Mouse (Mus musculus) intestine, embryonic 16.5 days (tissue): Measurements from ENCODE around the gene Chuk. TPM values are rescaled to one million over a fixed set of nuclear protein-coding genes. Genes with fewer than 3 reads are reported as not detected.
A peak's percentile ranks its signal among the peaks of the same experiment; 100 is the strongest.

Source experiments
- ATAC-seq: fragments of 200-750 bp; cut with Nextera tagmentation; 2 replicates; pipeline ENCODE4 v1.8.0; 2017; ENCODE audit warnings: moderate TSS enrichment, moderate library complexity
- H3K27ac ChIP-seq: fragments of 300-500 bp; sonication (generic); 2 replicates; pipeline ENCODE4 v1.5.1; 2014; ENCODE audit warnings: mild to moderate bottlenecking, low read length
- H3K27me3 ChIP-seq: fragments of 300-500 bp; sonication (generic); replicated peaks from 2 replicates; pipeline ENCODE4 v1.6.1; 2014; ENCODE audit warnings: low read length, control low read depth, mixed read lengths; ENCODE audit not compliant: control insufficient read depth, insufficient read depth
- H3K36me3 ChIP-seq: fragments of 300-500 bp; sonication (generic); 2 replicates; pipeline ENCODE4 v1.6.1; 2014; ENCODE audit warnings: low read length, control low read depth; ENCODE audit not compliant: control insufficient read depth, insufficient read depth
- H3K4me1 ChIP-seq: fragments of 300-500 bp; sonication (generic); 2 replicates; pipeline ENCODE4 v1.6.1; 2014; ENCODE audit warnings: low read length, control low read depth, mixed read lengths; ENCODE audit not compliant: control insufficient read depth, insufficient read depth
- H3K4me2 ChIP-seq: fragments of 300-500 bp; sonication (generic); 2 replicates; pipeline ENCODE4 v1.6.1; 2014; ENCODE audit warnings: low read depth, low read length, control low read depth
- H3K4me3 ChIP-seq: fragments of 300-500 bp; sonication (generic); 2 replicates; pipeline ENCODE4 v1.5.1; 2014; ENCODE audit warnings: mild to moderate bottlenecking, low read length
- H3K9ac ChIP-seq: fragments of 300-500 bp; sonication (generic); 2 replicates; pipeline ENCODE4 v1.6.1; 2014; ENCODE audit warnings: low read depth, low read length
- H3K9me3 ChIP-seq: fragments of 300-500 bp; sonication (generic); 2 replicates; pipeline ENCODE4 v1.6.1; 2016; ENCODE audit warnings: low read length, control low read depth; ENCODE audit not compliant: control insufficient read depth
- WGBS: fragments of 180-500 bp; shearing (Covaris S2); extraction: QIAGEN DNeasy Blood & Tissue Kit; methylation state at CpG from one replicate; pipeline ENCODE4 v1.1.7; 2014; 5-methylcytosine and 5-hydroxymethylcytosine counted together
- polyA plus RNA-seq: library from polyadenylated mRNA; unstranded; fragments of >200 nt; fragmentation: Nextera tagmentation; extraction: Ambion mirVana; gene quantifications from 2 replicates; pipeline ENCODE4 v1.2.1, GENCODE M21; 2015

Gene Chuk
- polyA plus RNA-seq, 1 experiment from 2014 or later: 40.0 TPM

- Histone ChIP-seq H3K4me3 (no peak overlapping the region), H3K27ac (no peak overlapping the region), H3K4me1 (no peaks in the 10 kb centered on the region), H3K9ac (no peak overlapping the region), H3K36me3 (peaks cover 5% of the 10 kb centered on the region; the same call in 1 of the 2 replicates), H3K27me3 (no peaks in the 10 kb centered on the region), H3K4me2 (no peak overlapping the region), H3K9me3 (no peaks in the 10 kb centered on the region)
- WGBS: 91% methylated on average over 4 of the region's 4 CpGs
- no peak for ATAC-seq
Measured at GRCm38 (mm10) chr19:44077024-44077423, 30.3 kb downstream of the Chuk start.

GRCm38 (mm10) chr19:44076457-44076856 is 30.8 kb downstream of the Chuk start:
- Histone ChIP-seq H3K27me3 (no peaks in the 10 kb centered on the region), H3K36me3 (peaks cover 5% of the 10 kb centered on the region; the same call in 1 of the 2 replicates), H3K4me2 (no peak overlapping the region), H3K4me3 (no peak overlapping the region), H3K9ac (no peak overlapping the region), H3K27ac (no peak overlapping the region), H3K4me1 (no peaks in the 10 kb centered on the region), H3K9me3 (no peaks in the 10 kb centered on the region)
- no peak for ATAC-seq
- 80% methylated on average over 9 of the region's 9 CpGs for WGBS

GRCm38 (mm10) chr19:44074986-44075385 is 32.3 kb downstream of the Chuk start:
- no peak overlapping the region for H3K9ac ChIP-seq
- 84% methylated on average over 11 of the region's 11 CpGs for WGBS
- H3K27ac ChIP-seq: no peak overlapping the region
- peaks cover 2% of the 10 kb centered on the region; the same call in 1 of the 2 replicates for H3K4me1 ChIP-seq
- no peak overlapping the region for H3K4me2 ChIP-seq
- no peak overlapping the region for H3K4me3 ChIP-seq
- no peaks in the 10 kb centered on the region for H3K9me3 ChIP-seq
- no peaks in the 10 kb centered on the region for H3K27me3 ChIP-seq
- no peak for ATAC-seq
- H3K36me3 ChIP-seq: peaks cover 5% of the 10 kb centered on the region; the same call in 1 of the 2 replicates

GRCm38 (mm10) chr19:44071166-44071565 is 36.1 kb downstream of the Chuk start:
- Histone ChIP-seq H3K9ac (no peak overlapping the region), H3K9me3 (no peaks in the 10 kb centered on the region), H3K4me2 (no peak overlapping the region), H3K27ac (no peak overlapping the region), H3K4me1 (peaks cover 9% of the 10 kb centered on the region), H3K36me3 (no peaks in the 10 kb centered on the region), H3K27me3 (no peaks in the 10 kb centered on the region), H3K4me3 (no peak overlapping the region)
- WGBS: 60% methylated on average over 5 of the region's 5 CpGs
- ATAC-seq: no peak

- Histone ChIP-seq H3K36me3 (no peaks in the 10 kb centered on the region), H3K27me3 (no peaks in the 10 kb centered on the region), H3K9me3 (no peaks in the 10 kb centered on the region), H3K4me2 (peak overlapping the region; percentile 77), H3K4me1 (peaks cover 11% of the 10 kb centered on the region), H3K4me3 (peak overlapping the region; percentile 67), H3K9ac (peak overlapping the region; percentile 86), H3K27ac (peak overlapping the region; percentile 46; the same call in 1 of the 2 replicates)
- 7% methylated on average over 4 of the region's 4 CpGs for WGBS
- no peak for ATAC-seq
Measured at GRCm38 (mm10) chr19:44069914-44070232, 37.4 kb downstream of the Chuk start.

- Histone ChIP-seq H3K4me2 (peak within 1 kb of the TSS; percentile 77), H3K4me1 (peaks cover 11% of the 10 kb centered on the region), H3K27me3 (no peaks in the 10 kb centered on the region), H3K9ac (peak within 1 kb of the TSS; percentile 86), H3K9me3 (no peaks in the 10 kb centered on the region), H3K36me3 (no peaks in the 10 kb centered on the region), H3K27ac (peak within 1 kb of the TSS; percentile 75), H3K4me3 (peak within 1 kb of the TSS; percentile 67)
- under 1% methylated on average over 68 of the region's 75 CpGs for WGBS
- ATAC-seq: peak; percentile 91
Measured at GRCm38 (mm10) chr19:44069121-44069913, 38.0 kb downstream of the Chuk start, which contains the start of gene Erlin1. Gene Erlin1, minus strand, starts transcription at chr19:44069785.

- Histone ChIP-seq H3K9ac (no peak overlapping the region), H3K4me3 (peak overlapping the region; percentile 67), H3K36me3 (no peaks in the 10 kb centered on the region), H3K4me1 (peaks cover 11% of the 10 kb centered on the region), H3K27ac (no peak overlapping the region), H3K27me3 (no peaks in the 10 kb centered on the region), H3K9me3 (no peaks in the 10 kb centered on the region), H3K4me2 (peak overlapping the region; percentile 77; the same call in 1 of the 2 replicates)
- no peak for ATAC-seq
- 82% methylated on average over 4 of the region's 4 CpGs for WGBS
Measured at GRCm38 (mm10) chr19:44068232-44068631, 39.0 kb downstream of the Chuk start.

- peak; percentile 69 for ATAC-seq
Measured at GRCm38 (mm10) chr19:44067323-44068049, 39.8 kb downstream of the Chuk start.

GRCm38 (mm10) chr19:44064734-44065133 is 42.5 kb downstream of the Chuk start:
- H3K27ac ChIP-seq: no peak overlapping the region
- no peaks in the 10 kb centered on the region for H3K27me3 ChIP-seq
- WGBS: 91% methylated on average over 2 of the region's 2 CpGs
- H3K4me3 ChIP-seq: no peak overlapping the region
- no peak overlapping the region for H3K4me2 ChIP-seq
- H3K9me3 ChIP-seq: no peaks in the 10 kb centered on the region
- H3K36me3 ChIP-seq: 0 out of 2 replicates have a peak, but pooled peaks cover 3% of the 10 kb centered on the region
- no peak overlapping the region for H3K9ac ChIP-seq
- H3K4me1 ChIP-seq: peaks cover 7% of the 10 kb centered on the region; the same call in 1 of the 2 replicates
- ATAC-seq: no peak

More at GRCm38 (mm10) chr19:44067323-44068049, 39.8 kb downstream of the Chuk start:
- H3K36me3 ChIP-seq: no peaks in the 10 kb centered on the region
- no peak overlapping the region for H3K4me3 ChIP-seq
- peaks cover 11% of the 10 kb centered on the region for H3K4me1 ChIP-seq
- H3K9ac ChIP-seq: no peak overlapping the region
- no peaks in the 10 kb centered on the region for H3K27me3 ChIP-seq
- no peaks in the 10 kb centered on the region for H3K9me3 ChIP-seq
- no peak overlapping the region for H3K27ac ChIP-seq
- WGBS: 70% methylated on average over 9 of the region's 9 CpGs
- H3K4me2 ChIP-seq: 0 out of 2 replicates have a peak overlapping the region, but pooled peaks have one; percentile 77
